9 mouse cellular contexts compared by ENCODE assay signal in the genomic region with DNA sequence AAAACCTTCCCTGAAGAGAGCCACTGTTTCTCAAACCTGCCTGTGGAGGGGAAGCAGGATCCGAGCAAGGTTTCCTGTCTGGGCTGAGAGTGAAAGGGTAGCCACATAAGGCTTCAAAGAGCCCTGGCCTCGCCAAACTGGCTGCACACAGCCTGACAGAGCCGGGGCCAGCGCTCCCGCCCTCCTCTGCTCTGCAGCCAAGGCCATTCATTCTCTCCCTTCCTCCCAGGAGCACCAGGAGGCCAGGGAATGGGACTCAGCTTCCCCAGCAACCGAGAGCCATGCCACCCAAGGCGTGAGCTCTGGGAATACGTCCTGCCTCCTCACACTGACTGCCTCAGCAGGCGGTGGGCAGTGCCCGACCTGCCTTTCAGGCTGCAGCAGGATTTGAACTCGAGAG. TPM values are rescaled to one million over a fixed set of nuclear protein-coding genes. Genes with fewer than 3 reads are reported as not detected.
DNase-seq lines count a peak whose midpoint lies in the region; ATAC-seq and TF ChIP-seq lines count a peak whose summit lies in the region.
"Had no signal": no experiment of that assay in that cellular context is flagged by ENCODE, and none has a peak within 500 bp of the region (broad histone marks: within the 10 kb centered on the region; RNA-seq: fewer than 3 reads in every experiment).

No protein-coding gene starts in this region.

- no peak for TF ChIP-seq CTCF in testis, adult 2 months (IDR thresholded peaks at IDR 0.05; ENCODE audit: control insufficient read depth, insufficient read depth, insufficient replicate concordance, low read depth, low read length)

- no peaks in the 10 kb centered on the region for H3K9me3 ChIP-seq in heart, embryonic 16.5 days (replicated peaks; ENCODE audit: control insufficient read depth, low read length)
- H3K9me3 ChIP-seq in limb, embryonic 11.5 days (ENCODE audit: control insufficient read depth, low read length): no peaks in the 10 kb centered on the region

- H3K4me1 ChIP-seq in testis, adult 2 months (ENCODE audit: control insufficient read depth, insufficient read depth, low read length): peaks cover 18% of the 10 kb centered on the region
- peaks cover 12% of the 10 kb centered on the region for H3K4me1 ChIP-seq in heart, embryonic 16.5 days (ENCODE audit: control insufficient read depth, insufficient read depth, low read length)
- no peaks in the 10 kb centered on the region for H3K4me1 ChIP-seq in limb, embryonic 11.5 days (ENCODE audit: control insufficient read depth, insufficient read depth, low read length)

- 9% methylated on average over 11 of the region's 11 CpGs for WGBS in heart, embryonic 16.5 days
- 10% methylated on average over 11 of the region's 11 CpGs for WGBS in limb, embryonic 11.5 days

- no peak overlapping the region for H3K27ac ChIP-seq in testis, adult 2 months (ENCODE audit: control insufficient read depth, insufficient read depth, low read depth, low read length)
- no peak overlapping the region for H3K27ac ChIP-seq in heart, embryonic 16.5 days (ENCODE audit: low read length)
- H3K27ac ChIP-seq in limb, embryonic 11.5 days (replicated peaks; ENCODE audit: low read depth, low read length): no peak overlapping the region

- H3K27me3 ChIP-seq in testis, adult 2 months (ENCODE audit: control insufficient read depth, insufficient read depth, low read length): no peaks in the 10 kb centered on the region
- peaks cover 31% of the 10 kb centered on the region for H3K27me3 ChIP-seq in heart, embryonic 16.5 days (ENCODE audit: control insufficient read depth, insufficient read depth, low read length)
- H3K27me3 ChIP-seq in limb, embryonic 11.5 days (ENCODE audit: control insufficient read depth, insufficient read depth, low read length): peaks cover 37% of the 10 kb centered on the region

- peak overlapping the region; percentile 90 for H3K4me3 ChIP-seq in testis, adult 2 months (ENCODE audit: control insufficient read depth, low read depth, low read length)
- H3K4me3 ChIP-seq in heart, embryonic 16.5 days (ENCODE audit: low read length): 0 out of 2 replicates have a peak overlapping the region, but pooled peaks have one; percentile 7
- H3K4me3 ChIP-seq in limb, embryonic 11.5 days (ENCODE audit: low read depth, low read length): no peak overlapping the region

- DNase-seq in testis, postnatal 10 days (ENCODE audit: low spot score): no peak
- peak; percentile 11 for DNase-seq in embryo, embryonic 11 days
- DNase-seq in limb, embryonic 11.5 days (ENCODE audit: low spot score): peak; percentile 23
- peak; percentile 30 for DNase-seq in right cerebral cortex, postnatal 4 days
- DNase-seq in thymus, postnatal 36 days: no peak

- no peaks in the 10 kb centered on the region for H3K36me3 ChIP-seq in testis, adult 2 months (ENCODE audit: control insufficient read depth, insufficient read depth, low read length)
- no peaks in the 10 kb centered on the region for H3K36me3 ChIP-seq in heart, embryonic 16.5 days (ENCODE audit: control insufficient read depth, insufficient read depth)
- no peaks in the 10 kb centered on the region for H3K36me3 ChIP-seq in limb, embryonic 11.5 days (ENCODE audit: control insufficient read depth, insufficient read depth, low read length)

- TF ChIP-seq POLR2A in testis, adult 2 months (IDR thresholded peaks at IDR 0.05; ENCODE audit: control insufficient read depth, low read depth, low read length): no peak

- no peak for ATAC-seq in heart, embryonic 16.5 days (replicated peaks; ENCODE audit: extremely low read depth, insufficient read depth, low FRiP score)
- ATAC-seq in limb, embryonic 11.5 days (ENCODE audit: insufficient number of reproducible peaks, low FRiP score, low TSS enrichment, low read depth): no peak
- ATAC-seq in CD4-positive, CD25-positive, alpha-beta regulatory T cell, adult 4 months: no peak

- H3K4me2 ChIP-seq in heart, embryonic 16.5 days (ENCODE audit: low read depth, low read length): peak overlapping the region; percentile 98
- H3K4me2 ChIP-seq in limb, embryonic 11.5 days (ENCODE audit: low read depth, severe bottlenecking): no peak overlapping the region

- H3K9ac ChIP-seq in heart, embryonic 16.5 days (ENCODE audit: low read length): no peak overlapping the region
- no peak overlapping the region for H3K9ac ChIP-seq in limb, embryonic 11.5 days (ENCODE audit: low read length)

RNA-seq across cellular contexts. Expression of a gene that starts 1.5 kb away (rescaled TPM):
- polyA plus RNA-seq in testis, adult 2 months (2012; rRNA removed): 34.1 and 37.6 TPM in 2 replicates
- polyA plus RNA-seq in heart, embryonic 16.5 days (2015; fragmentation: Nextera tagmentation; extraction: Ambion mirVana): 0.10 and 0.18 TPM in 2 replicates
- polyA plus RNA-seq in limb, embryonic 11.5 days (2014; fragmentation: Nextera tagmentation; extraction: Ambion mirVana): 0.11 TPM in 1 of 2 replicates, not detected in the other
- not detected for polyA plus RNA-seq in CD4-positive, CD25-positive, alpha-beta regulatory T cell, adult 4 months (2017; shearing (Covaris generic))
- polyA plus RNA-seq: spleen, adult 2 months had no signal

RNA-seq across cellular contexts. Expression of a gene that starts 35.9 kb away (rescaled TPM):
- 1.4 and 2.3 TPM in 2 replicates for polyA plus RNA-seq in testis, adult 2 months (2012; rRNA removed)
- polyA plus RNA-seq in heart, embryonic 16.5 days (2015; fragmentation: Nextera tagmentation; extraction: Ambion mirVana): 8.5 and 14.4 TPM in 2 replicates
- polyA plus RNA-seq in limb, embryonic 11.5 days (2014; fragmentation: Nextera tagmentation; extraction: Ambion mirVana): 1.9 and 2.5 TPM in 2 replicates
- polyA plus RNA-seq in CD4-positive, CD25-positive, alpha-beta regulatory T cell, adult 4 months (2017; shearing (Covaris generic)): 100 to 1,000 TPM in 1 of 2 experiments, 10 to 100 TPM in 1; 97.3 to 116 TPM

RNA-seq across cellular contexts. Expression of a gene that starts 48.8 kb away (rescaled TPM):
- polyA plus RNA-seq in testis, adult 2 months (2012; rRNA removed): 108 and 112 TPM in 2 replicates
- not detected in 2 replicates for polyA plus RNA-seq in heart, embryonic 16.5 days (2015; fragmentation: Nextera tagmentation; extraction: Ambion mirVana)
- polyA plus RNA-seq in limb, embryonic 11.5 days (2014; fragmentation: Nextera tagmentation; extraction: Ambion mirVana): not detected in 2 replicates
- under 1 TPM in 1 of 2 experiments, not detected in 1; 0.96 TPM for polyA plus RNA-seq in CD4-positive, CD25-positive, alpha-beta regulatory T cell, adult 4 months (2017; shearing (Covaris generic))

RNA-seq across cellular contexts. Expression of a gene that starts 50.1 kb away (rescaled TPM):
- 21.5 and 23.5 TPM in 2 replicates for polyA plus RNA-seq in testis, adult 2 months (2012; rRNA removed)
- polyA plus RNA-seq in heart, embryonic 16.5 days (2015; fragmentation: Nextera tagmentation; extraction: Ambion mirVana): 29.5 and 30.8 TPM in 2 replicates
- 46.3 and 52.7 TPM in 2 replicates for polyA plus RNA-seq in limb, embryonic 11.5 days (2014; fragmentation: Nextera tagmentation; extraction: Ambion mirVana)
- polyA plus RNA-seq in CD4-positive, CD25-positive, alpha-beta regulatory T cell, adult 4 months (2017; shearing (Covaris generic)): 10 to 100 TPM; 17.9 to 19.9 TPM

RNA-seq across cellular contexts. Expression of a gene that starts 58.1 kb away (rescaled TPM):
- polyA plus RNA-seq in testis, adult 2 months (2012; rRNA removed): 15.8 and 17.5 TPM in 2 replicates
- 149 and 160 TPM in 2 replicates for polyA plus RNA-seq in heart, embryonic 16.5 days (2015; fragmentation: Nextera tagmentation; extraction: Ambion mirVana)
- 184 and 188 TPM in 2 replicates for polyA plus RNA-seq in limb, embryonic 11.5 days (2014; fragmentation: Nextera tagmentation; extraction: Ambion mirVana)
- polyA plus RNA-seq in CD4-positive, CD25-positive, alpha-beta regulatory T cell, adult 4 months (2017; shearing (Covaris generic)): 10 to 100 TPM; 86.0 to 99.9 TPM

Comparison
In these comparisons a context has a peak if more than half of its experiments do, and no peak if none do; other contexts are left out.
1. DNase-seq: peak in embryo, embryonic 11 days (single experiment), limb, embryonic 11.5 days (single experiment) and right cerebral cortex, postnatal 4 days (single experiment); none in testis, postnatal 10 days (single experiment) and thymus, postnatal 36 days (0 of 2).
2. RNA of a gene that starts 1.5 kb away (polyA plus RNA-seq): 34.1 to 37.6 TPM in testis, adult 2 months; 0.10 to 0.18 TPM in heart, embryonic 16.5 days, not detected in CD4-positive, CD25-positive, alpha-beta regulatory T cell, adult 4 months and 0.11 TPM in limb, embryonic 11.5 days; every median in the first group is over 10 times any median in the second.
3. RNA of a gene that starts 48.8 kb away (polyA plus RNA-seq): 108 to 112 TPM in testis, adult 2 months; 0.96 TPM in CD4-positive, CD25-positive, alpha-beta regulatory T cell, adult 4 months, not detected in heart, embryonic 16.5 days and not detected in limb, embryonic 11.5 days; every median in the first group is over 10 times any median in the second.